Mouse (Mus musculus) right cerebral cortex, postnatal 10 days (tissue): ENCODE measurements around the gene Olfr224.
A peak's percentile ranks its signal among the peaks of the same experiment; 100 is the strongest.
"Not testable (repeated sequence)": the region's sequence is repeated elsewhere in the genome, so short reads cannot be mapped to it uniquely, and the experiment has no call there.

Source experiments
- DNase-seq, 2 experiments: peaks; one replicate each; pipeline ENCODE4 v3.0.0; 2021; ENCODE audit warnings: low spot score in 2 of 2

The Olfr224 gene

GRCm38 (mm10) chr11:58570405-58570804 lies at the start of gene Olfr224:
Olfr224 (minus strand) TSS chr11:58570553.
- DNase-seq, result no peak

- no peak for DNase-seq
Observed at GRCm38 (mm10) chr11:58618793-58619192, 48.4 kb upstream of the Olfr224 start.

- no peak for DNase-seq
Observed at GRCm38 (mm10) chr11:58618369-58618768, 48.0 kb upstream of the Olfr224 start.

- no peak for DNase-seq
Observed at GRCm38 (mm10) chr11:58615975-58616374, 45.6 kb upstream of the Olfr224 start, which contains the start of gene 2210407C18Rik. 2210407C18Rik (minus strand) TSS chr11:58616075.

- DNase-seq, result no peak
Observed at GRCm38 (mm10) chr11:58614526-58614925, 44.2 kb upstream of the Olfr224 start.

- no peak for DNase-seq
Observed at GRCm38 (mm10) chr11:58613359-58613758, 43.0 kb upstream of the Olfr224 start.

GRCm38 (mm10) chr11:58607030-58607429 lies 36.7 kb upstream of the Olfr224 start:
- no peak for DNase-seq

GRCm38 (mm10) chr11:58606177-58606919 lies 36.0 kb upstream of the Olfr224 start:
- DNase-seq, result no peak

GRCm38 (mm10) chr11:58605228-58605627 lies 34.9 kb upstream of the Olfr224 start:
- no peak for DNase-seq

GRCm38 (mm10) chr11:58604688-58605087 lies 34.3 kb upstream of the Olfr224 start:
- no peak for DNase-seq

GRCm38 (mm10) chr11:58602800-58603560 lies 32.6 kb upstream of the Olfr224 start:
- no peak for DNase-seq

- DNase-seq, result no peak
Observed at GRCm38 (mm10) chr11:58602062-58602461, 31.7 kb upstream of the Olfr224 start.

- no peak for DNase-seq
Observed at GRCm38 (mm10) chr11:58597837-58598236, 27.5 kb upstream of the Olfr224 start.

GRCm38 (mm10) chr11:58594814-58595213 lies 24.5 kb upstream of the Olfr224 start, which contains the start of gene Olfr324:
Olfr324 (plus strand) TSS chr11:58595114.
- DNase-seq, result no peak

- no peak for DNase-seq
Observed at GRCm38 (mm10) chr11:58588620-58589250, 18.4 kb upstream of the Olfr224 start.

GRCm38 (mm10) chr11:58587898-58588348 lies 17.6 kb upstream of the Olfr224 start:
- peak in 1 of 2 experiments; percentile 37 for DNase-seq

- peak; percentile 69 to 70 for DNase-seq
Observed at GRCm38 (mm10) chr11:58578636-58579035, 8.3 kb upstream of the Olfr224 start.

GRCm38 (mm10) chr11:58577430-58577829 lies 7.1 kb upstream of the Olfr224 start, which contains the start of gene Olfr325:
Olfr325 (plus strand) TSS chr11:58577730.
- DNase-seq, result no peak

- no peak for DNase-seq
Observed at GRCm38 (mm10) chr11:58555536-58555935, 14.8 kb downstream of the Olfr224 start, which contains the start of gene Olfr328. Olfr328 (minus strand) TSS chr11:58555636.

- DNase-seq, result no peak
Observed at GRCm38 (mm10) chr11:58546322-58546721, 24.0 kb downstream of the Olfr224 start, which contains the start of gene Olfr329-ps. Olfr329-ps (minus strand) TSS chr11:58546422.

- DNase-seq, result not testable (repeated sequence)
Observed at GRCm38 (mm10) chr11:58534736-58535135, 35.6 kb downstream of the Olfr224 start, which contains the start of gene Olfr330. Olfr330 (minus strand) TSS chr11:58534836.

GRCm38 (mm10) chr11:58519756-58520155 lies 50.6 kb downstream of the Olfr224 start:
- peak; percentile 30 to 43 for DNase-seq
